Mouse (Mus musculus) heart, adult 2 months (tissue): Measurements from ENCODE around the gene Lipa. TPM values are rescaled to one million over a fixed set of nuclear protein-coding genes. Genes with fewer than 3 reads are reported as not detected.
A peak's percentile ranks its signal among the peaks of the same experiment; 100 is the strongest.

Experiments used
- DNase-seq, 2 experiments: peaks; one replicate each; pipeline ENCODE4 v3.0.0; 2021
- H3K27ac ChIP-seq: fragments of 200-600 bp; 2 replicates; pipeline ENCODE4 v1.8.1; 2022
- H3K27me3 ChIP-seq: fragments of 200-500 bp; 2 replicates; pipeline ENCODE4 v1.6.1; 2012; ENCODE audit warnings: mild to moderate bottlenecking, low read length, inconsistent platforms, mixed read lengths; ENCODE audit not compliant: control insufficient read depth, insufficient read depth
- H3K36me3 ChIP-seq: fragments of 200-500 bp; 2 replicates; pipeline ENCODE4 v1.6.1; 2012; ENCODE audit warnings: low read length, inconsistent platforms; ENCODE audit not compliant: control insufficient read depth, insufficient read depth
- H3K4me1 ChIP-seq: fragments of 200-500 bp; 2 replicates; pipeline ENCODE4 v1.6.1; 2011; ENCODE audit warnings: low read length; ENCODE audit not compliant: control insufficient read depth, insufficient read depth
- H3K4me3 ChIP-seq: fragments of 200-600 bp; 2 replicates; pipeline ENCODE4 v1.8.1; 2022
- H3K79me2 ChIP-seq: fragments of 200-500 bp; replicated peaks from 2 replicates; pipeline ENCODE4 v1.6.1; 2012; ENCODE audit warnings: mild to moderate bottlenecking, inconsistent platforms, low read length, moderate library complexity, mixed read lengths; ENCODE audit not compliant: control insufficient read depth, insufficient read depth
- H3K9ac ChIP-seq: fragments of 200-500 bp; 2 replicates; pipeline ENCODE4 v1.6.1; 2012; ENCODE audit warnings: low read depth, mild to moderate bottlenecking, control low read depth, inconsistent platforms, low read length, mixed read lengths
- CTCF ChIP-seq: fragments of 200-600 bp; IDR thresholded peaks from 2 replicates; pipeline ENCODE4 v1.8.1; 2022; ENCODE audit warnings: antibody characterized with exemption, mild to moderate bottlenecking, moderate library complexity
- EP300 ChIP-seq: fragments of 200-500 bp; IDR thresholded peaks from 2 replicates; pipeline ENCODE4 v1.6.1; 2011; ENCODE audit warnings: low read depth, low read length, control low read depth; ENCODE audit not compliant: insufficient read depth
- POLR2A ChIP-seq: fragments of 200-500 bp; IDR thresholded peaks from 2 replicates; pipeline ENCODE4 v1.6.1; 2011; ENCODE audit warnings: mild to moderate bottlenecking, low read depth, low read length, control low read depth; ENCODE audit not compliant: insufficient read depth
- WGBS: fragments of 180-500 bp; shearing (Covaris S2); methylation state at CpG from one replicate; pipeline ENCODE4 v1.1.7; 2018; 5-methylcytosine and 5-hydroxymethylcytosine counted together
- intact Hi-C: fragments of 180-260 bp; cut with DNase I; formaldehyde crosslinking; loops from one replicate; pipeline ENCODE4 v1.15.1; 2025
- polyA plus RNA-seq: library from polyadenylated mRNA; depleted of rRNA; stranded (reverse); fragments of >200 nt; gene quantifications from 2 replicates; pipeline ENCODE4 v1.2.3, GENCODE M21; 2012
- total RNA-seq, 2 experiments: library from RNA; stranded (reverse); gene quantifications; 2 replicates each; pipeline ENCODE4 v1.2.3; 2021

Lipa gene
- total and polyA plus RNA-seq, 3 experiments, result 18.8 to 25.1 (median 24.9) TPM

- intact Hi-C loops, result no loop called here
- 61% methylated on average over 2 of the region's 2 CpGs for WGBS
- Histone ChIP-seq H3K9ac (no peak overlapping the region), H3K4me1 (peaks cover 16% of the 10 kb centered on the region), H3K27me3 (no peaks in the 10 kb centered on the region), H3K79me2 (0 out of 2 replicates have a peak, but pooled peaks cover 2% of the 10 kb centered on the region), H3K36me3 (peaks cover 43% of the 10 kb centered on the region), H3K4me3 (no peak overlapping the region), H3K27ac (no peak overlapping the region)
- TF ChIP-seq POLR2A, result no peak
- TF ChIP-seq CTCF, result no peak
- no peak for TF ChIP-seq EP300
- no peak for DNase-seq
Observed at GRCm38 (mm10) chr19:34521361-34521760, 5.9 kb downstream of the Lipa start.

- H3K36me3 ChIP-seq, result peaks cover 45% of the 10 kb centered on the region
- no peaks in the 10 kb centered on the region for H3K27me3 ChIP-seq
- intact Hi-C loops, result no loop called here
- peaks cover 20% of the 10 kb centered on the region for H3K4me1 ChIP-seq
- no peak overlapping the region for H3K27ac ChIP-seq
- no peak for TF ChIP-seq EP300
- TF ChIP-seq CTCF, result no peak
- 58% methylated on average over 4 of the region's 4 CpGs for WGBS
- DNase-seq, result no peak
- no peak overlapping the region for H3K9ac ChIP-seq
- no peak overlapping the region for H3K4me3 ChIP-seq
- H3K79me2 ChIP-seq, result 0 out of 2 replicates have a peak, but pooled peaks cover 2% of the 10 kb centered on the region
Observed at GRCm38 (mm10) chr19:34520051-34520450, 7.2 kb downstream of the Lipa start.

GRCm38 (mm10) chr19:34519646-34520045 lies 7.6 kb downstream of the Lipa start:
- H3K79me2 ChIP-seq, result 0 out of 2 replicates have a peak, but pooled peaks cover 2% of the 10 kb centered on the region
- DNase-seq, result no peak
- H3K27me3 ChIP-seq, result no peaks in the 10 kb centered on the region
- WGBS, result 66% methylated on average over 3 of the region's 3 CpGs
- no peak overlapping the region for H3K4me3 ChIP-seq
- H3K4me1 ChIP-seq, result peaks cover 20% of the 10 kb centered on the region
- intact Hi-C loops, result no loop called here
- no peak overlapping the region for H3K9ac ChIP-seq
- peaks cover 43% of the 10 kb centered on the region for H3K36me3 ChIP-seq
- no peak for TF ChIP-seq CTCF
- TF ChIP-seq POLR2A, result no peak
- no peak for TF ChIP-seq EP300
- no peak overlapping the region; the same call in 1 of the 2 replicates for H3K27ac ChIP-seq

- H3K9ac ChIP-seq, result no peak overlapping the region
- peaks cover 19% of the 10 kb centered on the region for H3K4me1 ChIP-seq
- WGBS, result 75% methylated on average over 3 of the region's 3 CpGs
- no peak for TF ChIP-seq CTCF
- TF ChIP-seq EP300, result no peak
- TF ChIP-seq POLR2A, result no peak
- no peaks in the 10 kb centered on the region for H3K27me3 ChIP-seq
- H3K79me2 ChIP-seq, result 0 out of 2 replicates have a peak, but pooled peaks cover 3% of the 10 kb centered on the region
- no peak overlapping the region for H3K4me3 ChIP-seq
- H3K27ac ChIP-seq, result no peak overlapping the region
- intact Hi-C loops, result no loop called here
- peaks cover 36% of the 10 kb centered on the region for H3K36me3 ChIP-seq
- DNase-seq, result no peak
Observed at GRCm38 (mm10) chr19:34518786-34519185, 8.5 kb downstream of the Lipa start.

GRCm38 (mm10) chr19:34517812-34518594 lies 9.3 kb downstream of the Lipa start:
- Histone ChIP-seq H3K27me3 (no peaks in the 10 kb centered on the region), H3K4me1 (peaks cover 19% of the 10 kb centered on the region), H3K79me2 (0 out of 2 replicates have a peak, but pooled peaks cover 3% of the 10 kb centered on the region), H3K27ac (no peak overlapping the region; the same call in 1 of the 2 replicates), H3K4me3 (no peak overlapping the region), H3K36me3 (peaks cover 33% of the 10 kb centered on the region), H3K9ac (no peak overlapping the region)
- TF ChIP-seq CTCF (no peak), EP300 (no peak), POLR2A (no peak)
- no peak for DNase-seq
- intact Hi-C loops, result no loop called here
- WGBS, result 89% methylated on average over 13 of the region's 13 CpGs

- H3K27me3 ChIP-seq, result no peaks in the 10 kb centered on the region
- no peak overlapping the region for H3K4me3 ChIP-seq
- peak overlapping the region; percentile 37 for H3K27ac ChIP-seq
- H3K4me1 ChIP-seq, result peaks cover 19% of the 10 kb centered on the region
- DNase-seq, result peak in 1 of 2 experiments; percentile 21
- TF ChIP-seq EP300, result no peak
- no peak for TF ChIP-seq POLR2A
- TF ChIP-seq CTCF, result no peak
- 0 out of 2 replicates have a peak, but pooled peaks cover 3% of the 10 kb centered on the region for H3K79me2 ChIP-seq
- H3K9ac ChIP-seq, result no peak overlapping the region
- 58% methylated on average over 3 of the region's 3 CpGs for WGBS
- intact Hi-C loops, result no loop called here
- peaks cover 33% of the 10 kb centered on the region for H3K36me3 ChIP-seq
Observed at GRCm38 (mm10) chr19:34517197-34517596, 10.1 kb downstream of the Lipa start.
